Mouse (Mus musculus) liver, adult (tissue): ENCODE results near the gene Secisbp2l.

Source experiments
- GATA4 ChIP-seq: IDR thresholded peaks from 2 replicates; pipeline ENCODE4 v1.6.1; 2014; ENCODE audit warnings: mild to moderate bottlenecking, low read length; ENCODE audit not compliant: insufficient replicate concordance

The Secisbp2l gene

GRCm38 (mm10) chr2:125701606-125702005, 81.1 kb downstream of the Secisbp2l start:
- no peak for TF ChIP-seq GATA4

GRCm38 (mm10) chr2:125696219-125696618, 86.5 kb downstream of the Secisbp2l start:
- no peak for TF ChIP-seq GATA4

- no peak for TF ChIP-seq GATA4
These were observed 87.9 kb downstream of the Secisbp2l start for GRCm38 (mm10) chr2:125694798-125695197.

GRCm38 (mm10) chr2:125692010-125692409, 90.7 kb downstream of the Secisbp2l start:
- no peak for TF ChIP-seq GATA4
